Mouse (Mus musculus): Measurements from ENCODE around the gene Nhej1.

- TF ChIP-seq CTCF (IDR thresholded peaks at IDR 0.05; ENCODE audit: low read depth): no peak
- TF ChIP-seq EP300 (optimal IDR thresholded peaks at IDR 0.05): no peak
Observed at GRCm38 (mm10) chr1:74960059-74960458, 164.9 kb downstream of the Nhej1 start.
